Mouse (Mus musculus) bone marrow macrophage, adult 2 months (primary cell): ENCODE results near the gene Srgap3.

Source experiments
- CTCF ChIP-seq: IDR thresholded peaks from 2 replicates; pipeline ENCODE4 v1.5.1; 2012; ENCODE audit warnings: low read depth, mild to moderate bottlenecking, low read length, moderate library complexity
- POLR2A ChIP-seq: IDR thresholded peaks from 2 replicates; pipeline ENCODE4 v1.6.1; 2012; ENCODE audit warnings: mild to moderate bottlenecking, low read depth, low read length, borderline replicate concordance

- no peak for TF ChIP-seq CTCF
- no peak for TF ChIP-seq POLR2A
These were observed 108.2 kb downstream of the Srgap3 start for GRCm38 (mm10) chr6:112838879-112839278.
